Mouse (Mus musculus): ENCODE results near the gene Amotl2. TPM values are rescaled to one million over a fixed set of nuclear protein-coding genes. Genes with fewer than 3 reads are reported as not detected.
A peak's percentile ranks its signal among the peaks of the same experiment; 100 is the strongest.

Gene Amotl2
- polyA plus RNA-seq, 1 experiment = 67.2 TPM

- H3K79me2 ChIP-seq (ENCODE audit: control insufficient read depth, insufficient read depth) = peaks cover 59% of the 10 kb centered on the region
Observed at GRCm38 (mm10) chr9:102723990-102724461, 7.6 kb downstream of the Amotl2 start.

GRCm38 (mm10) chr9:102724942-102725341 is 8.5 kb downstream of the Amotl2 start:
- no peaks in the 10 kb centered on the region for H3K27me3 ChIP-seq (ENCODE audit: control insufficient read depth, insufficient read depth, insufficient read length)
- H3K36me3 ChIP-seq (ENCODE audit: control insufficient read depth, insufficient read depth) = peaks cover 60% of the 10 kb centered on the region
- peak overlapping the region; percentile 12 for H3K4me2 ChIP-seq (ENCODE audit: low read depth)
- H3K79me2 ChIP-seq (ENCODE audit: control insufficient read depth, insufficient read depth) = peaks cover 50% of the 10 kb centered on the region
- no peak overlapping the region for H3ac ChIP-seq (ENCODE audit: control insufficient read depth, insufficient read length)
- H3K4me3 ChIP-seq = no peak overlapping the region
- peak; percentile 16 for TF ChIP-seq POLR2A (IDR thresholded peaks at IDR 0.05; ENCODE audit: insufficient read length, low read depth)
- TF ChIP-seq SRF (IDR thresholded peaks at IDR 0.05; ENCODE audit: control insufficient read depth, insufficient read length, low read depth) = no peak

More at GRCm38 (mm10) chr9:102723990-102724461, 7.6 kb downstream of the Amotl2 start:
- TF ChIP-seq POLR2AphosphoS2 (IDR thresholded peaks at IDR 0.05; ENCODE audit: insufficient read length, low read depth) (peak; percentile 74), CEBPB (IDR thresholded peaks at IDR 0.05; ENCODE audit: insufficient read depth, poor library complexity, severe bottlenecking) (no peak), MYOD1 (IDR thresholded peaks at IDR 0.05; ENCODE audit: control insufficient read depth in 1 of 3, insufficient read length in 2 of 3, low read depth in 2 of 3) (peak in 2 of 3 experiments; percentile 39 to 44), MYOG (IDR thresholded peaks at IDR 0.05; ENCODE audit: control insufficient read depth in 1 of 3, insufficient read depth in 1 of 3, insufficient read length in 2 of 3, low read depth in 2 of 3) (peak; percentile 36 to 61 (median 60)), POLR2A (IDR thresholded peaks at IDR 0.05; ENCODE audit: insufficient read length, low read depth) (no peak)
- H3K36me3 ChIP-seq (ENCODE audit: control insufficient read depth, insufficient read depth) = peaks cover 59% of the 10 kb centered on the region
- H3ac ChIP-seq (ENCODE audit: control insufficient read depth, insufficient read length) = no peak overlapping the region
- no peaks in the 10 kb centered on the region for H3K27me3 ChIP-seq (ENCODE audit: control insufficient read depth, insufficient read depth, insufficient read length)
- H3K4me2 ChIP-seq (ENCODE audit: low read depth) = no peak overlapping the region
- no peak overlapping the region for H3K4me3 ChIP-seq

- no peak overlapping the region for H3K4me3 ChIP-seq
- peaks cover 38% of the 10 kb centered on the region for H3K79me2 ChIP-seq (ENCODE audit: control insufficient read depth, insufficient read depth)
- no peak overlapping the region for H3ac ChIP-seq (ENCODE audit: control insufficient read depth, insufficient read length)
- no peak for TF ChIP-seq USF1 (IDR thresholded peaks at IDR 0.05; ENCODE audit: low read depth)
- no peak for TF ChIP-seq REST (IDR thresholded peaks at IDR 0.05; ENCODE audit: insufficient read depth, insufficient read length)
- TF ChIP-seq MYOD1 (IDR thresholded peaks at IDR 0.05; ENCODE audit: control insufficient read depth in 1 of 3, insufficient read length in 2 of 3, low read depth in 2 of 3) = peak in 1 of 3 experiments; percentile 78
- no peak for TF ChIP-seq TCF12 (IDR thresholded peaks at IDR 0.05; ENCODE audit: insufficient read depth, poor library complexity, severe bottlenecking)
- TF ChIP-seq TCF3 (IDR thresholded peaks at IDR 0.05; ENCODE audit: insufficient read length, low read depth) = peak; percentile 21
- no peak for TF ChIP-seq CEBPB (IDR thresholded peaks at IDR 0.05; ENCODE audit: insufficient read depth, poor library complexity, severe bottlenecking)
- TF ChIP-seq POLR2AphosphoS2 (IDR thresholded peaks at IDR 0.05; ENCODE audit: insufficient read length, low read depth) = peak; percentile 68
- peak in 1 of 3 experiments; percentile 79 for TF ChIP-seq MYOG (IDR thresholded peaks at IDR 0.05; ENCODE audit: control insufficient read depth in 1 of 3, insufficient read depth in 1 of 3, insufficient read length in 2 of 3, low read depth in 2 of 3)
- TF ChIP-seq SRF (IDR thresholded peaks at IDR 0.05; ENCODE audit: control insufficient read depth, insufficient read length, low read depth) = no peak
- TF ChIP-seq POLR2A (IDR thresholded peaks at IDR 0.05; ENCODE audit: insufficient read length, low read depth) = peak; percentile 47
- TF ChIP-seq E2F4 (IDR thresholded peaks at IDR 0.05; ENCODE audit: insufficient read depth) = no peak
- peak overlapping the region; percentile 66 for H3K4me2 ChIP-seq (ENCODE audit: low read depth)
- peaks cover 60% of the 10 kb centered on the region for H3K36me3 ChIP-seq (ENCODE audit: control insufficient read depth, insufficient read depth)
- no peaks in the 10 kb centered on the region for H3K27me3 ChIP-seq (ENCODE audit: control insufficient read depth, insufficient read depth, insufficient read length)
Observed at GRCm38 (mm10) chr9:102725958-102726654, 9.6 kb downstream of the Amotl2 start.

GRCm38 (mm10) chr9:102726811-102727210 is 10.3 kb downstream of the Amotl2 start:
- TF ChIP-seq MYOG (IDR thresholded peaks at IDR 0.05; ENCODE audit: control insufficient read depth in 1 of 3, insufficient read depth in 1 of 3, insufficient read length in 2 of 3, low read depth in 2 of 3) = peak in 1 of 3 experiments; percentile 35
- no peak for TF ChIP-seq TCF12 (IDR thresholded peaks at IDR 0.05; ENCODE audit: insufficient read depth, poor library complexity, severe bottlenecking)
- TF ChIP-seq MAX (IDR thresholded peaks at IDR 0.05; ENCODE audit: low read depth) = no peak
- TF ChIP-seq USF1 (IDR thresholded peaks at IDR 0.05; ENCODE audit: low read depth) = no peak
- TF ChIP-seq MYOD1 (IDR thresholded peaks at IDR 0.05; ENCODE audit: control insufficient read depth in 1 of 3, insufficient read length in 2 of 3, low read depth in 2 of 3) = peak in 1 of 3 experiments; percentile 26
- no peak for TF ChIP-seq E2F4 (IDR thresholded peaks at IDR 0.05; ENCODE audit: insufficient read depth)
- no peak for TF ChIP-seq CEBPB (IDR thresholded peaks at IDR 0.05; ENCODE audit: insufficient read depth, poor library complexity, severe bottlenecking)
- TF ChIP-seq POLR2A (IDR thresholded peaks at IDR 0.05; ENCODE audit: insufficient read length, low read depth) = no peak
- TF ChIP-seq SRF (IDR thresholded peaks at IDR 0.05; ENCODE audit: control insufficient read depth, insufficient read length, low read depth) = no peak
- no peak for TF ChIP-seq TCF3 (IDR thresholded peaks at IDR 0.05; ENCODE audit: insufficient read length, low read depth)
- TF ChIP-seq REST (IDR thresholded peaks at IDR 0.05; ENCODE audit: insufficient read depth, insufficient read length) = no peak
- peak; percentile 53 for TF ChIP-seq POLR2AphosphoS2 (IDR thresholded peaks at IDR 0.05; ENCODE audit: insufficient read length, low read depth)
- H3K79me2 ChIP-seq (ENCODE audit: control insufficient read depth, insufficient read depth) = peaks cover 31% of the 10 kb centered on the region
- peak overlapping the region; percentile 66 for H3K4me2 ChIP-seq (ENCODE audit: low read depth)
- H3K36me3 ChIP-seq (ENCODE audit: control insufficient read depth, insufficient read depth) = peaks cover 61% of the 10 kb centered on the region
- H3K4me3 ChIP-seq = no peak overlapping the region
- H3ac ChIP-seq (ENCODE audit: control insufficient read depth, insufficient read length) = no peak overlapping the region
- H3K27me3 ChIP-seq (ENCODE audit: control insufficient read depth, insufficient read depth, insufficient read length) = no peaks in the 10 kb centered on the region

Measured in myocyte (in vitro differentiated cells).